Mouse (Mus musculus): Measurements from ENCODE around the gene Zbtb1.

DNA sequence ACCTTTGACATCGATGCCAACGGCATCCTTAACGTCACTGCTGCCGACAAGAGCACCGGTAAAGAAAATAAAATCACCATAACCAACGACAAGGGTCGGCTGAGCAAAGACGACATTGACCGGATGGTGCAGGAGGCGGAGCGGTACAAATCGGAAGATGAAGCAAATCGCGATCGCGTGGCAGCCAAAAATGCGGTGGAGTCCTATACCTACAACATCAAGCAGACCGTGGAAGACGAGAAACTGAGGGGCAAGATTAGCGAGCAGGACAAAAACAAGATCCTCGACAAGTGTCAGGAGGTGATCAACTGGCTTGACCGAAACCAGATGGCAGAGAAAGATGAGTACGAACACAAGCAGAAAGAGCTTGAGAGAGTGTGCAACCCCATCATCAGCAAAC, 35.9 kb downstream of the Zbtb1 start:
- TF ChIP-seq POLR2A (IDR thresholded peaks at IDR 0.05; ENCODE audit: borderline replicate concordance, extremely low read depth, insufficient read depth, insufficient read length, poor library complexity, severe bottlenecking) (no peak), CTCF (IDR thresholded peaks at IDR 0.05; ENCODE audit: borderline replicate concordance, extremely low read depth, insufficient read depth, insufficient read length) (no peak)

Measured in brain, embryonic 14.5 days (tissue).